Mouse (Mus musculus): ENCODE results near the gene Olfr976. TPM values are rescaled to one million over a fixed set of nuclear protein-coding genes. Genes with fewer than 3 reads are reported as not detected.
"Not testable (repeated sequence)": the region's sequence is repeated elsewhere in the genome, so short reads cannot be mapped to it uniquely, and the experiment has no call there.

The Olfr976 gene
- polyA plus RNA-seq (2014; fragmentation: Nextera tagmentation; extraction: Ambion mirVana), result not detected in 2 replicates

- not testable (repeated sequence) for DNase-seq (ENCODE audit: low spot score, missing footprints); H3K4me1 ChIP-seq (ENCODE audit: control insufficient read depth, insufficient read depth, low read length); H3K4me3 ChIP-seq (ENCODE audit: low read depth, low read length); ATAC-seq (ENCODE audit: low FRiP score); H3K9ac ChIP-seq (ENCODE audit: low read length); H3K9me3 ChIP-seq (ENCODE audit: control insufficient read depth, low read length); H3K27ac ChIP-seq (ENCODE audit: low read depth, low read length); H3K4me2 ChIP-seq; H3K36me3 ChIP-seq (ENCODE audit: control insufficient read depth, insufficient read depth, low read length); H3K27me3 ChIP-seq (ENCODE audit: control insufficient read depth, insufficient read depth, low read length)
- 74% methylated on average over 7 of the region's 9 CpGs for WGBS
These were observed at the start of gene Olfr976 for GRCm38 (mm10) chr9:39961033-39961432. Gene Olfr976 (minus strand): TSS chr9:39961133.

DNA sequence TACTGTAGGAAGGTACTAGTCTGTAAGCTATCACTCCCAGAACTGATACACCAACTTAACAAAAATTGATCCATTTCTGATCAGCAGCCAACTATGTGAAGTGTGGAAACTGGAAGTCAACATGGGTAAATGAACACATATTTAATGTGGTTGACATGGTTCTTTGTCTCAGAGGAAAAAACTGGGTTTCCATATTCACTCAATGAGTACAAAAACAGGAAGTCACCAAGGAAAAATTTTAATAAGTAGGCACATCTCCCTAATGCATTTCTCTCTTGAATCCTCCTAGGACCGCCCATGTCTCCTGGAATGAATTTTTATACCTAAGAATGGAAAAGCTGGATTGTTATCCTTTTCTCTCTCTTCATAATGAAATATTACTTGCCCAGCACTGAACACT, 48.5 kb upstream of the Olfr976 start, which contains the start of gene Olfr980:
Olfr980 (minus strand) TSS at position 101 of the 400 bp plus-strand sequence.
- WGBS, result 95% methylated on average over 1 of the region's 1 CpGs
- Histone ChIP-seq H3K4me2 (no peak within 1 kb of the TSS), H3K27me3 (ENCODE audit: control insufficient read depth, insufficient read depth, low read length) (no peaks in the 10 kb centered on the region), H3K36me3 (ENCODE audit: control insufficient read depth, insufficient read depth, low read length) (no peaks in the 10 kb centered on the region), H3K4me1 (ENCODE audit: control insufficient read depth, insufficient read depth, low read length) (no peaks in the 10 kb centered on the region), H3K4me3 (ENCODE audit: low read depth, low read length) (no peak within 1 kb of the TSS), H3K9me3 (ENCODE audit: control insufficient read depth, low read length) (no peaks in the 10 kb centered on the region), H3K27ac (ENCODE audit: low read depth, low read length) (no peak within 1 kb of the TSS), H3K9ac (ENCODE audit: low read length) (no peak within 1 kb of the TSS)
- no peak for DNase-seq (ENCODE audit: low spot score, missing footprints)
- no peak for ATAC-seq (ENCODE audit: low FRiP score)

- H3K9ac ChIP-seq (ENCODE audit: low read length), result no peak within 1 kb of the TSS
- no peaks in the 10 kb centered on the region for H3K27me3 ChIP-seq (ENCODE audit: control insufficient read depth, insufficient read depth, low read length)
- DNase-seq (ENCODE audit: low spot score, missing footprints), result no peak
- no peaks in the 10 kb centered on the region for H3K4me1 ChIP-seq (ENCODE audit: control insufficient read depth, insufficient read depth, low read length)
- no peaks in the 10 kb centered on the region for H3K9me3 ChIP-seq (ENCODE audit: control insufficient read depth, low read length)
- no peaks in the 10 kb centered on the region for H3K36me3 ChIP-seq (ENCODE audit: control insufficient read depth, insufficient read depth, low read length)
- no peak for ATAC-seq (ENCODE audit: low FRiP score)
- no peak within 1 kb of the TSS for H3K4me3 ChIP-seq (ENCODE audit: low read depth, low read length)
- WGBS, result 91% methylated on average over 1 of the region's 1 CpGs
- H3K4me2 ChIP-seq, result no peak within 1 kb of the TSS
- no peak within 1 kb of the TSS for H3K27ac ChIP-seq (ENCODE audit: low read depth, low read length)
These were observed 42.4 kb upstream of the Olfr976 start, which contains the start of gene Olfr979 for GRCm38 (mm10) chr9:40003365-40003764. Gene Olfr979 (minus strand): TSS chr9:40003465.

- no peaks in the 10 kb centered on the region for H3K4me1 ChIP-seq (ENCODE audit: control insufficient read depth, insufficient read depth, low read length)
- no peak within 1 kb of the TSS for H3K9ac ChIP-seq (ENCODE audit: low read length)
- no peak within 1 kb of the TSS for H3K4me3 ChIP-seq (ENCODE audit: low read depth, low read length)
- H3K9me3 ChIP-seq (ENCODE audit: control insufficient read depth, low read length), result no peaks in the 10 kb centered on the region
- no peak within 1 kb of the TSS for H3K4me2 ChIP-seq
- 85% methylated on average over 2 of the region's 2 CpGs for WGBS
- no peak for ATAC-seq (ENCODE audit: low FRiP score)
- DNase-seq (ENCODE audit: low spot score, missing footprints), result no peak
- H3K27ac ChIP-seq (ENCODE audit: low read depth, low read length), result no peak within 1 kb of the TSS
- H3K27me3 ChIP-seq (ENCODE audit: control insufficient read depth, insufficient read depth, low read length), result no peaks in the 10 kb centered on the region
- H3K36me3 ChIP-seq (ENCODE audit: control insufficient read depth, insufficient read depth, low read length), result no peaks in the 10 kb centered on the region
These were observed 30.9 kb upstream of the Olfr976 start, which contains the start of gene Olfr978 for GRCm38 (mm10) chr9:39991813-39992212. Gene Olfr978 (plus strand): TSS chr9:39992113.

GRCm38 (mm10) chr9:39976581-39977145, 15.7 kb upstream of the Olfr976 start:
- ATAC-seq (ENCODE audit: low FRiP score); H3K27ac ChIP-seq (ENCODE audit: low read depth, low read length); H3K9ac ChIP-seq (ENCODE audit: low read length); H3K4me1 ChIP-seq (ENCODE audit: control insufficient read depth, insufficient read depth, low read length); H3K36me3 ChIP-seq (ENCODE audit: control insufficient read depth, insufficient read depth, low read length); H3K4me2 ChIP-seq; DNase-seq (ENCODE audit: low spot score, missing footprints); H3K4me3 ChIP-seq (ENCODE audit: low read depth, low read length); H3K27me3 ChIP-seq (ENCODE audit: control insufficient read depth, insufficient read depth, low read length); H3K9me3 ChIP-seq (ENCODE audit: control insufficient read depth, low read length): not testable (repeated sequence)
- WGBS, result 97% methylated on average over 1 of the region's 1 CpGs

DNA sequence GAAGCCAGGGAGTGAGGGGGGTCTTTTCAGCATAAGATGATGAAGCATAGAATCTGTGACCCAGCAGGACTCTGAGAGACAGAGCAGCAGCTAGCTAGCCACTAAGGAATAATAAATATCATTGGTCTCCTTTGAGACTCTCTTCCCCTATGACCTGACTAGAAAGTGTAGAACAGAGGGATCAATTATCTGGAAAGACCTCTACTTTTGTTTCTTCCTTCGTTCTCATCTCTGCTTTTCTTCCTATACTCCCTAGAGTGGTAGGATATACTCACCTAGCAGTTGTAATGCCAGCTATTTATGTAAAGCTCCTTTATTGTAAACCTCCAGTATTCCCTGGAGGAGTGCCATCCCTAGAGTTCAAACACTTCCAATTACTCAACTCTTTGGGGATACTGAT, 9.0 kb downstream of the Olfr976 start, which contains the start of gene Olfr975:
Olfr975 (minus strand) TSS at position 101 of the 400 bp plus-strand sequence.
- Histone ChIP-seq H3K27me3 (ENCODE audit: control insufficient read depth, insufficient read depth, low read length) (no peaks in the 10 kb centered on the region), H3K36me3 (ENCODE audit: control insufficient read depth, insufficient read depth, low read length) (no peaks in the 10 kb centered on the region)
- 59% methylated on average over 1 of the region's 1 CpGs for WGBS

DNA sequence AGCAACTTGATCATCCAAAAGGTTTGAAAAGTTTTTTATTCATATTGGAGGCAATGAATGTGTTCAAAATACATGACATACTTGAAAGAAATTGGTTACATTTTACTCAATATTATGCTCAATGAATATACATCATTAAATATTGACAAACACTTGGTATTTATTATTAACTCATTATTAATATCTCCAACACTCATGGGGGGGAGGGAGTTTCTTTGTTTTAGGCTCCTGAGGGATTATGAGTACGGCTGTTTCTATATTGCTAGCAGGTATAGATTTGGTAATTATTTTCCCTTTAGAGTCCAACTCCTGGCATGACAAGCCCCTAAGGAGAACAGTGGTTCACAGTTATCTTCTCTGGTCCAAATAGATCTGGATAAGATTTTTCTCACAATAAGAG, 23.7 kb downstream of the Olfr976 start, which contains the start of gene Olfr974:
Olfr974 (plus strand) TSS at position 301 of the 400 bp plus-strand sequence.
- no peak for DNase-seq (ENCODE audit: low spot score, missing footprints)
- Histone ChIP-seq H3K27ac (ENCODE audit: low read depth, low read length) (no peak within 1 kb of the TSS), H3K9ac (ENCODE audit: low read length) (no peak within 1 kb of the TSS), H3K4me2 (no peak within 1 kb of the TSS), H3K4me3 (ENCODE audit: low read depth, low read length) (no peak within 1 kb of the TSS), H3K4me1 (ENCODE audit: control insufficient read depth, insufficient read depth, low read length) (no peaks in the 10 kb centered on the region), H3K9me3 (ENCODE audit: control insufficient read depth, low read length) (no peaks in the 10 kb centered on the region), H3K27me3 (ENCODE audit: control insufficient read depth, insufficient read depth, low read length) (no peaks in the 10 kb centered on the region), H3K36me3 (ENCODE audit: control insufficient read depth, insufficient read depth, low read length) (no peaks in the 10 kb centered on the region)
- no peak for ATAC-seq (ENCODE audit: low FRiP score)
- 89% methylated on average over 1 of the region's 1 CpGs for WGBS

More for the DNA sequence above, 9.0 kb downstream of the Olfr976 start, which contains the start of gene Olfr975:
- ATAC-seq (ENCODE audit: low FRiP score), result no peak
- Histone ChIP-seq H3K27ac (ENCODE audit: low read depth, low read length) (no peak within 1 kb of the TSS), H3K9ac (ENCODE audit: low read length) (no peak within 1 kb of the TSS), H3K4me1 (ENCODE audit: control insufficient read depth, insufficient read depth, low read length) (no peaks in the 10 kb centered on the region), H3K4me3 (ENCODE audit: low read depth, low read length) (no peak within 1 kb of the TSS), H3K4me2 (no peak within 1 kb of the TSS), H3K9me3 (ENCODE audit: control insufficient read depth, low read length) (no peaks in the 10 kb centered on the region)
- no peak for DNase-seq (ENCODE audit: low spot score, missing footprints)

DNA sequence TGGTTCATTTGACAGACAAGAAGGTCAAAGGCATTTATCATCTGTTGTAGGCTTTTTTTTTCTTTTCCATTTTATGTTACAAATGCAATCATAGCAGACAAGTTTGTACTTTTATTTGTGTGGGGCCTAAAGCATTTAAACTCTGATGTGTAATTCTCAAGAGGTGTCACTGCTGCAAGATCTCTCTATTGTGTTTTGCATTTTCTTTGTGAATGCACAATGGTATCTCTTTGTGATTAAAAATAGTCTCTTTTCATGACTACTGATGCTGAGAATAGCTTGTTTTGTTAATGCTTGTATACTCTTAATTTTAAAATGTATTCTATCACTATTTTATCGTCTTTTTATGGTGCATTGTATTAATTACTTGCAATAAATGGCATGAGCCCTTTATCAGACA, 32.1 kb downstream of the Olfr976 start:
- H3K27me3 ChIP-seq (ENCODE audit: control insufficient read depth, insufficient read depth, low read length); H3K9ac ChIP-seq (ENCODE audit: low read length); H3K4me2 ChIP-seq; H3K9me3 ChIP-seq (ENCODE audit: control insufficient read depth, low read length); H3K4me1 ChIP-seq (ENCODE audit: control insufficient read depth, insufficient read depth, low read length); H3K36me3 ChIP-seq (ENCODE audit: control insufficient read depth, insufficient read depth, low read length); H3K4me3 ChIP-seq (ENCODE audit: low read depth, low read length); DNase-seq (ENCODE audit: low spot score, missing footprints); H3K27ac ChIP-seq (ENCODE audit: low read depth, low read length): not testable (repeated sequence)
- 55% methylated on average over 1 of the region's 1 CpGs for WGBS
- peak; percentile 27; the same call in 1 of the 2 replicates for ATAC-seq (ENCODE audit: low FRiP score)

DNA sequence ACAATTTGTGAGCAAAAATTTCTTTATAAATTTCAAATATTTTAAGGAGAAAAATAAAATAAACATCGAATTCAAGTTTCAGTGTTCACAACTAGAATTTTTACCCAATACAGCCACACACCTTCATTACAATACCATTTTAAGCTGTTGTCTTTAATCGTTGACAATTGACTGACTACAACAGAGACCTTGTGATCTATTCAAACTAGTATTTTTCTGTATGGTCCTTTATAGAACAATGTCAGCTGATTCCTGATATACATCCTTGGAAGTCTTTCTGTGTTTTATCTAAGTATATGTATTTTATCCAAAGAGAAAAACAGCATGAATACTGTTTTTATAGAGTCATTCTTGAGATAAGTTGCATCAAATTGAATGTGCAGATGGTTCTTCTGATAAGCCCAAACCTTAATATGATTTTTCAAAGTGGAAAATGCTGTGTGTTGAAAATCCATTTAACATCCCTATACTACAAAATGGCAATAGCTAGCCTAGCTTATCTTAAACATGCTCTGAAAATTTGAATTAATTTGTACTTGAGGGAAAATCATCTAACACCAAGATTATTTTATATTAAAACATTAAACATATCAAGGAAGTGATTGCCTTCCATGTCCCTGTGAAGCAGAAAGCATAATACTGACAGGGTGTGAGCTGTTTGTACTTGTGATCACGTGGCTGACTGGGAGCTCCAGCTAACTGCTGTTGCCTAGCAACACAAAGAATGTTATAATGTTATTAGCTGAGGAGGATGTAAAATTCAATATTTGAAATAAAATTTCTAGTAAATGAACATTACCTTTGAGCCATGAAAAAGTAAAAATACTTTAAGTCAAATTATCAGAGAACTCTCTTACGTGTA, 32.7 kb downstream of the Olfr976 start:
- not testable (repeated sequence) for H3K36me3 ChIP-seq (ENCODE audit: control insufficient read depth, insufficient read depth, low read length); H3K27ac ChIP-seq (ENCODE audit: low read depth, low read length); H3K4me1 ChIP-seq (ENCODE audit: control insufficient read depth, insufficient read depth, low read length); DNase-seq (ENCODE audit: low spot score, missing footprints); H3K9me3 ChIP-seq (ENCODE audit: control insufficient read depth, low read length); H3K4me3 ChIP-seq (ENCODE audit: low read depth, low read length); H3K27me3 ChIP-seq (ENCODE audit: control insufficient read depth, insufficient read depth, low read length); H3K4me2 ChIP-seq; H3K9ac ChIP-seq (ENCODE audit: low read length)
- ATAC-seq (ENCODE audit: low FRiP score), result peak; percentile 82; the same call in 1 of the 2 replicates
- WGBS, result no CpG with 5 or more reads among the region's 4 CpGs

All from midbrain, embryonic 11.5 days (tissue).